Mouse (Mus musculus): ENCODE measurements around the gene Cdk14. TPM values are rescaled to one million over a fixed set of nuclear protein-coding genes. Genes with fewer than 3 reads are reported as not detected.
"Not testable (repeated sequence)": the region's sequence is repeated elsewhere in the genome, so short reads cannot be mapped to it uniquely, and the experiment has no call there.

Cdk14 gene
- polyA plus RNA-seq, 1 experiment, result 83.4 TPM

- no peak overlapping the region for H3K4me3 ChIP-seq (ENCODE audit: insufficient read depth, low read depth, low read length)
- WGBS, result 94% methylated on average over 8 of the region's 8 CpGs
- no peak for TF ChIP-seq CTCF (IDR thresholded peaks at IDR 0.05; ENCODE audit: insufficient read depth, low read depth, low read length)
- no peak for TF ChIP-seq POLR2A (IDR thresholded peaks at IDR 0.05; ENCODE audit: insufficient read depth, low read depth, low read length)
- no peak overlapping the region for H3K27ac ChIP-seq (ENCODE audit: insufficient read depth, low read depth, low read length)
- no peaks in the 10 kb centered on the region for H3K4me1 ChIP-seq (ENCODE audit: control insufficient read depth, insufficient read depth, low read length)
These were observed 86.2 kb downstream of the Cdk14 start for GRCm38 (mm10) chr5:5333916-5334315.

GRCm38 (mm10) chr5:5330926-5331460, 89.1 kb downstream of the Cdk14 start:
- WGBS, result 79% methylated on average over 10 of the region's 10 CpGs
- no peak overlapping the region for H3K4me3 ChIP-seq (ENCODE audit: insufficient read depth, low read depth, low read length)
- no peak for TF ChIP-seq POLR2A (IDR thresholded peaks at IDR 0.05; ENCODE audit: insufficient read depth, low read depth, low read length)
- TF ChIP-seq CTCF (IDR thresholded peaks at IDR 0.05; ENCODE audit: insufficient read depth, low read depth, low read length), result no peak
- no peak overlapping the region for H3K27ac ChIP-seq (ENCODE audit: insufficient read depth, low read depth, low read length)
- no peaks in the 10 kb centered on the region for H3K4me1 ChIP-seq (ENCODE audit: control insufficient read depth, insufficient read depth, low read length)

- not testable (repeated sequence) for H3K27ac ChIP-seq (ENCODE audit: insufficient read depth, low read depth, low read length); H3K4me1 ChIP-seq (ENCODE audit: control insufficient read depth, insufficient read depth, low read length); H3K4me3 ChIP-seq (ENCODE audit: insufficient read depth, low read depth, low read length)
- WGBS, result 98% methylated on average over 2 of the region's 2 CpGs
These were observed 91.1 kb downstream of the Cdk14 start for GRCm38 (mm10) chr5:5329018-5329417.

GRCm38 (mm10) chr5:5326716-5327115, 93.4 kb downstream of the Cdk14 start:
- no peak for TF ChIP-seq POLR2A (IDR thresholded peaks at IDR 0.05; ENCODE audit: insufficient read depth, low read depth, low read length)
- TF ChIP-seq CTCF (IDR thresholded peaks at IDR 0.05; ENCODE audit: insufficient read depth, low read depth, low read length), result no peak
- 95% methylated on average over 2 of the region's 2 CpGs for WGBS
- Histone ChIP-seq H3K4me3 (ENCODE audit: insufficient read depth, low read depth, low read length) (no peak overlapping the region), H3K27ac (ENCODE audit: insufficient read depth, low read depth, low read length) (no peak overlapping the region), H3K4me1 (ENCODE audit: control insufficient read depth, insufficient read depth, low read length) (no peaks in the 10 kb centered on the region)

GRCm38 (mm10) chr5:5322699-5323098, 97.4 kb downstream of the Cdk14 start:
- no peak overlapping the region for H3K4me3 ChIP-seq (ENCODE audit: insufficient read depth, low read depth, low read length)
- 90% methylated on average over 8 of the region's 8 CpGs for WGBS
- TF ChIP-seq CTCF (IDR thresholded peaks at IDR 0.05; ENCODE audit: insufficient read depth, low read depth, low read length), result no peak
- TF ChIP-seq POLR2A (IDR thresholded peaks at IDR 0.05; ENCODE audit: insufficient read depth, low read depth, low read length), result no peak
- H3K4me1 ChIP-seq (ENCODE audit: control insufficient read depth, insufficient read depth, low read length), result no peaks in the 10 kb centered on the region
- no peak overlapping the region for H3K27ac ChIP-seq (ENCODE audit: insufficient read depth, low read depth, low read length)

GRCm38 (mm10) chr5:5320506-5321181, 99.5 kb downstream of the Cdk14 start:
- Histone ChIP-seq H3K4me3 (ENCODE audit: insufficient read depth, low read depth, low read length) (no peak overlapping the region), H3K27ac (ENCODE audit: insufficient read depth, low read depth, low read length) (no peak overlapping the region), H3K4me1 (ENCODE audit: control insufficient read depth, insufficient read depth, low read length) (no peaks in the 10 kb centered on the region)
- no peak for TF ChIP-seq POLR2A (IDR thresholded peaks at IDR 0.05; ENCODE audit: insufficient read depth, low read depth, low read length)
- no peak for TF ChIP-seq CTCF (IDR thresholded peaks at IDR 0.05; ENCODE audit: insufficient read depth, low read depth, low read length)
- 26% methylated on average over 2 of the region's 2 CpGs for WGBS

DNA sequence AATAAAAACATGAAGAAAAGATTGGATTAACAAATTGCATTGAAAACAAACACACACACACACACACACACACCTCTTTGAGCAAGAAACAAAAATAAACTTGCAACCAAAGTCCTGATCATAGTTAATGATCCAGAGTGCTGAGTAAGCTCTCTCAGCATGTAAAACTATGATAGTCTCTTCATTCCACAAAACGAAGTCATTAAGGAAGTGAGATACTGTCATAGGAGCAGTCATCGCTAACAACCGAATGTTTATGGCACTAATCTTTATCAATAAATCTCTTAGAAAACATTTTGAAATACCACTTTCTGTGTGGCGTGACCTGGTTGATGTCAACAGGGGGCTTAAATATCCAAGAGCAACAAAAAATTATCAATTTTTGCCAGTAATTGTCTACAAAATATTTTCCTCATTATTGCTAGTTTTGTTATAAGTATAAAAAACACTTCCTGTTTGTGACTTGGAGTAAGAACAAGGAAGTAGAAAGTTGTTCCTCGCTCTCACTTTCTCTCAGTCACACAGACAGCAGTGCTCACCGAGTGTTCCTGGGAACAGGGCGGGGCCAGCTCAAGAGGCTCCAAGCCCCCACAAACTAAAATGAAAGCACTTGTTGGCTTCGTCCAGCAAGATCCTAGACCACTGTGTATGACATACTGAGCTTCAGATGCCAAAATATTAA, 100.1 kb downstream of the Cdk14 start:
- no peak overlapping the region for H3K4me3 ChIP-seq (ENCODE audit: insufficient read depth, low read depth, low read length)
- TF ChIP-seq CTCF (IDR thresholded peaks at IDR 0.05; ENCODE audit: insufficient read depth, low read depth, low read length) (no peak), POLR2A (IDR thresholded peaks at IDR 0.05; ENCODE audit: insufficient read depth, low read depth, low read length) (no peak)
- WGBS, result 78% methylated on average over 8 of the region's 8 CpGs
- H3K4me1 ChIP-seq (ENCODE audit: control insufficient read depth, insufficient read depth, low read length), result no peaks in the 10 kb centered on the region
- H3K27ac ChIP-seq (ENCODE audit: insufficient read depth, low read depth, low read length), result no peak overlapping the region

DNA sequence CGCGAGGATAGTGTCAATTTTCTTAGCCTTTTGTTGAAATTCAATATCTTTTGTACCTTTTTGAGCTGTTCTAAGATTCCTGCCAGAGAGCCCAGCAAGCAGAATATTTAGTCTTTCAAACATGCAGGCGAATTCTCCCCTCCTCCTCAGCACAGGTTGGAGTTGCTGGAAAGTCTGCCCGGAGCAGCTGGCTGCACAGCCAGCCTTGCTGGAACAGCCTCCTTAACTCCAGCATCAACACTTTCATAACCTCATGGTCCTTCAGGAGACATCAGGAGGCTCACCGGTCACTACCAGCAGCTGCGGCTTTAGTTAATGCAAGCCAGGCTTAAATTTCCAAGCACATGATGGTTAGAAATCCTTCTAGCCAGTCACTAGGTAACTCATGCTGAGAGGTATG, 105.8 kb downstream of the Cdk14 start:
- WGBS, result 70% methylated on average over 6 of the region's 6 CpGs
- Histone ChIP-seq H3K27ac (ENCODE audit: insufficient read depth, low read depth, low read length) (no peak overlapping the region), H3K4me3 (ENCODE audit: insufficient read depth, low read depth, low read length) (no peak overlapping the region), H3K4me1 (ENCODE audit: control insufficient read depth, insufficient read depth, low read length) (no peaks in the 10 kb centered on the region)
- TF ChIP-seq POLR2A (IDR thresholded peaks at IDR 0.05; ENCODE audit: insufficient read depth, low read depth, low read length) (no peak), CTCF (IDR thresholded peaks at IDR 0.05; ENCODE audit: insufficient read depth, low read depth, low read length) (no peak)

GRCm38 (mm10) chr5:5313195-5313760, 106.8 kb downstream of the Cdk14 start:
- no peak overlapping the region for H3K27ac ChIP-seq (ENCODE audit: insufficient read depth, low read depth, low read length)
- 58% methylated on average over 9 of the region's 9 CpGs for WGBS

More at GRCm38 (mm10) chr5:5313195-5313760, 106.8 kb downstream of the Cdk14 start:
- no peak overlapping the region for H3K4me3 ChIP-seq (ENCODE audit: insufficient read depth, low read depth, low read length)
- no peaks in the 10 kb centered on the region for H3K4me1 ChIP-seq (ENCODE audit: control insufficient read depth, insufficient read depth, low read length)
- no peak for TF ChIP-seq CTCF (IDR thresholded peaks at IDR 0.05; ENCODE audit: insufficient read depth, low read depth, low read length)
- TF ChIP-seq POLR2A (IDR thresholded peaks at IDR 0.05; ENCODE audit: insufficient read depth, low read depth, low read length), result no peak

Measured in olfactory bulb, adult 2 months (tissue).